Mouse (Mus musculus) gastrocnemius, postnatal 25 days (tissue): ENCODE data around the gene Rapgef4. TPM values are rescaled to one million over a fixed set of nuclear protein-coding genes. Genes with fewer than 3 reads are reported as not detected.
"Not testable (repeated sequence)": the region's sequence is repeated elsewhere in the genome, so short reads cannot be mapped to it uniquely, and the experiment has no call there.

Source experiments
- DNase-seq: peaks from one replicate; pipeline ENCODE4 v3.0.0; 2022
- total RNA-seq, 2 experiments: library from RNA; stranded (reverse); gene quantifications; 1 replicate in 1 of 2; 2 replicates in 1 of 2; pipeline ENCODE4 v1.2.3; 2021

The Rapgef4 gene
- total RNA-seq, 2 experiments from 2014 or later: 1.8 to 2.3 TPM

GRCm38 (mm10) chr2:72029081-72029480, 48.0 kb downstream of the Rapgef4 start:
- DNase-seq: no peak

- DNase-seq: no peak
Measured at GRCm38 (mm10) chr2:72029586-72030144, 48.6 kb downstream of the Rapgef4 start.

- no peak for DNase-seq
Measured at GRCm38 (mm10) chr2:72031717-72032116, 50.7 kb downstream of the Rapgef4 start.

- no peak for DNase-seq
Measured at GRCm38 (mm10) chr2:72035616-72036015, 54.6 kb downstream of the Rapgef4 start.

- no peak for DNase-seq
Measured at GRCm38 (mm10) chr2:72037357-72037756, 56.3 kb downstream of the Rapgef4 start.

- peak; percentile 67 for DNase-seq
Measured at GRCm38 (mm10) chr2:72038235-72038634, 57.2 kb downstream of the Rapgef4 start.

DNA sequence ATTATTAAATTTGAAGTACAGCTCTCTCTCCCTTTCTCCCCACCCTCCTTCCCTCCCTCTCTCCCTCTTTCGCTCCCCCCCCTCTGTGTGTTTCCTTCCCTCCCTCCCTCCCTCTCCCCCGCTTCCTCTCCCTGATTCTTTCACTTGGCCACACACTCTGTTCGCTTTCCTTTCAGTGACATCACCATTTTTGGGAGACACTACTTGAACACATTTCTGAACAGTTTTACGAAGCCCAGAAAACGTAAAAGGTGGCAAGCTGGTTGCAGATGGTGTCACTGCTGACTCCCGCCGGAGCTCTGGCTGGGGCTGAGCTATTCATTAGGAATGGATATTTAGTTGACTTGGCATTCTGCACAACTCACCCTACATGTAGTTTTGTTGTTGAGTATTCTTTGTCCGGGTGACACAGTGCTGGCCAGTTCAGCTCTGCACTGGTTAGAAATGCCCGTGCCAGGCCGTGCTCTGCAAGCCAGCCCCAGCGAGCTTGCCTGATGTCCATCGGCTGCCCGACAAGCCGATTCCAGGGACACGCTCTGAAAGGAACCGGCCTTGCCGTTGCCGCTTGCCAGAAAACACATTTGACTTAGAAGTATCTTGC, 57.7 kb downstream of the Rapgef4 start:
- peak; percentile 44 for DNase-seq

- no peak for DNase-seq
Measured at GRCm38 (mm10) chr2:72039522-72040045, 58.5 kb downstream of the Rapgef4 start.

GRCm38 (mm10) chr2:72041087-72041486, 60.0 kb downstream of the Rapgef4 start:
- no peak for DNase-seq

DNA sequence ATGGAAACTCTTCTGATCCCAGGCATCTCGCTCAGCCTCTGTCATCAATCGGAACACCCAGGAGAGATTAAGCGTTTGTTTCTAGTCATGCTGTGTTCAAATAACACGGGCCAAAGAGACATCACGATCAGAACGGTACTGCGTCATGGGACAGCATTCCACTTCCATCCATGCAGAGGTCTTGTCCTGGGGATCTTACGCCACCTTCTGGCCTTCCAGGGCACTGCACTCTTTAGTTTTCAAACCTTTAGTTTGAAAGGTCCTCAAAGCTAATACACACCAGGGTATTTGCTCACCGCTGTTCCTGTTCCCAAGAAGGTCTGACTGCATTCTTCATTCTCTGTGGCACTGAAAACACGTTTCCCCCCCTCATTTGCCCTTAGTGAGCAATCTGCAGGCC, 61.1 kb downstream of the Rapgef4 start:
- DNase-seq: no peak

- no peak for DNase-seq
Measured at GRCm38 (mm10) chr2:72044191-72044590, 63.2 kb downstream of the Rapgef4 start.

DNA sequence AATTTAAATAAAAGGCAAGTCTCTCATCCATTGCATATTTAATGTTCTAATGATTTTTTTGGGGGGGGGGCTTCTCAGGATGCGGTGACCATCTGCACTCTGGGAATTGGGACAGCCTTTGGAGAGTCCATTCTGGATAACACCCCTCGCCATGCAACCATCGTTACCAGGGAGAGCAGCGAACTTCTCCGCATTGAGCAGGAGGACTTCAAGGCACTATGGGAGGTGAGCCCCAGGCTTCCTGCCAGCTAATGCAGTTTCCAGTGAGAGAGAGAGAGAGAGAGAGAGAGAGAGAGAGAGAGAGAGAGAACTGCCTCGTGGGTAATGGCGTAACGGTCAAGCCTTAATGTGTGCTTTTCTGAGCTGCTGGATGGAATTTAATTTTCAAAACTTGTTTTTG, 64.0 kb downstream of the Rapgef4 start:
- DNase-seq: no peak

DNA sequence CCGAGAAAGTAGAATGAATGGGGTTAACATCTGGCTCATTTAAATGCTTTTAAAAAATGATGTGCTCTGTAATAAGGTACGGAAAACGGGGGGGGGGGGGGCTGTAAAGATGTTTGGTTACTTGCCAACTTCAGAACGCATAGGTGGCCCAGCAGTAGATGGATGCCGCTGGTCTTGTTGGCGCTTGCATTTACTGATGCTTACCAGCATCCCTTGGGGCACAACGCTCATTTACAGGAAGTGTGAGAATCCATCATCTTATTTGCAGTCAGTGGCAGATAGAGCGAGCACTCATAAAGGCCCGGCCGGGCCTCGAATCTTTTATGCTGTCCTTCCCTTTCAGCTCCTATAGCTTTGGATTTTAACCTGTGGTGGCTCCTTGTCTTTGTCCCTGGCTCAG, 64.6 kb downstream of the Rapgef4 start:
- no peak for DNase-seq

DNA sequence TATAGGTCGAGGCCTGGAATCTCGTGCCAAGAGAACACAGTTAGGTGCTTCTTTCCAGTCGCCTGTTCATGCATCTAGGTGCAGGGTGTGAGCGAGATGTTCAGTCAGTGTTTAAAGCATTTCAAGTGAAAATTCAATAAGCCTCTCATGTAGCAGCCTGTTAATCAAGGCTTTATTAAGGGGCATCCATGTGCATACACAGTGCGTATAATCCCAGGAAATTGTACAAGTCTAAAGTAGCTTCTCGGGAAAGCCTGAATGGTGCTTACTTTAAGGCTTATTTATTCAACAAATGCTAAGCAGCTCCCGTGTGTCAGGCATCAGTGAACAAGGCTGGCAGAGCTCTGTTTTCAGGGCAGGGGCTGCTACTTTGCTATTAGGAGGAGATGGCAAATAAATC, 69.4 kb downstream of the Rapgef4 start:
- no peak for DNase-seq

GRCm38 (mm10) chr2:72054280-72054679, 73.2 kb downstream of the Rapgef4 start:
- peak; percentile 17 for DNase-seq

DNA sequence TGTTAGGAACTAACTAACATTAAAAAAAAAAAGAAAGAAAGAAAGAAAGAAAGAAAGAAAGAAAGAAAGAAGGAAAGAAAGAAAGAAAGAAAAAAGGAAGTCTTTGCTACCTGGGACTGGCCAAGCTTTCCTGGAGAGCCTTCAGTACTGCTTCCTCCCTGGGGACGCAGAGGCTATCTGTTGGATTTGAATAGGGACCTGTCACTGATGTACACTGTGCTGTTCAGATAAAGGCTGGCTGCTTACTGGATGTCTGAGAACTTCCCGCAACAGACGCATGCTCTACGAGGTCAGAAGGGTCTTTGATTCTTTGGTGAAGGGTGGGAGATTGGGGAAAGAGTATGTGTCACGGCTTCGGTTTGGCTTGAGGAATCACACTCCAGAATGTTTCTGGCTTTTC, 73.7 kb downstream of the Rapgef4 start:
- no peak for DNase-seq

- DNase-seq: no peak
Measured at GRCm38 (mm10) chr2:72055476-72055875, 74.4 kb downstream of the Rapgef4 start.

DNA sequence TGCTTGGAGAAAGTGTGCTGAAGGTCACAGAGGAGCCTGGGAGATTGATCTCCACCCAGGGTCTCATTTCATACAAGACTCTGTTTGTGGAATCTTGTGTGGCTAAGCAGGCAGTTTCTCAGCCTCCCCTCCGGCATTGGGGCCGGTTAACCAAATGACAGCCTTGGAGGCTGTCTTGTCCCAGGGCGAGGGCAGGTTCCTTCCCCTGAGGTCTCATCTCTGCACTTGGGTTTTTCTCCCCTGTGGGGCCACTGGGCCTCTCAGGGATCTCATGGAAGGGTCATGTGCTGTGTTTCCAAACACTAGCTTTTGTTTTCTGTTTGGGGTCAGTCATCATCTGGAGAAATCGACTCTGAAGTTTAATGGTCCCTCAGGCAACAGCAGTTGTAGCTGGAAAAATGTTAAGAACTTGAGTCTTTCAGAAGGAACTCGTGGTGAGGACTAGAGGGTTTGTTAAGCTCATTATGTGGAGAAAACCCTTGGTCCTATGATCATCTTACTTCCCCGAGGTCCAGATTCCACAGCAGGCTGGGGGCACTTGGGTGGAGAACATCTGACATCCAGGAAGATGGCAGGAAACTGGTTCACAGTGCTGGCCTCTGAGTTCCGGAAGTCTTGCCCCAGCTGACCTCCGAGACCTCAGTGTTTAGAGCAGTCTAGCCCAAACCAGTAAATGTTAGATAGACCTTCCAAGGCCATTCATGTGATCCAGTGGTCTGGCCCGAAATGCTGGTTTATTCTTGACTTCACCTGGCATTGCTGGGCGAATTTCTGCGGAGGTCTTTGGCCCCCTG, 75.2 kb downstream of the Rapgef4 start:
- DNase-seq: peak; percentile 28

DNA sequence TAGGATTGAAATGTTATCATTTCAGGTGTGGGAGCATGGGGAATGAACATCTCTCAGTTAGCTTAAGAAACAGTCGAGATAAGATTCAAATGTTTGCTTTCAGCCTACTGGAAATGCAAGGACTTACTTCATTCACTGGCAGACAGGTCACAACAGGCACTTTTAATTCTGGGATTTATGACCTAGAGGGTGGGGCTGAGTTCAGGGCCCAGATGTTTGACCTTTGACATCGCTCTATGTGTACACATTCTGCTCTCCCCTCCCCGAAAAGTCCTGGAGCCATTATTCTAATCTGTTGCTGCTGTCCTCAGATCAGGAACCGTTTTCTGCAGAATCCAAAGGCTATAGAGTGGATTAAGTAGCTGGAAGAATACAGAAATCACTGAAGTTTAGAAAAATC, 81.9 kb downstream of the Rapgef4 start:
- no peak for DNase-seq

GRCm38 (mm10) chr2:72068505-72068904, 87.5 kb downstream of the Rapgef4 start:
- DNase-seq: no peak

DNA sequence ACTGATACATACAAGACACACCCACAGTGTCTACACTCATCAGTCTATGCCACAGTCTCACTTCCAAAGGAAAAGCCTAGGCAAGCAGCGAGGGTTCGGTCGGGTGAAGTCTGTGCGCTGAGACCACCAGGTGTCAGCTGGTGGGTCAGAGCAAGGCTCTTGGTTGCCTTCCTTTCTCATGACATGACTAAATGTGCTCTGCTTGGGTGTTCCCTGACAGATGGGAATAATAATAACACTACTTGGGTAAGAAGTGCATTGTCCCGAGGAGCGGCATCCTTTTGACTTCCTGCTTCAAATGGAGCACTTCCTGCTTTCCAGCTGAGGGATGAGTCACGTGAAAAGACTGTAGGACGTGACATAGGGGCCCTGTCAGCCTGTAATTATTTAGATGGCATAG, 89.0 kb downstream of the Rapgef4 start:
- no peak for DNase-seq

- DNase-seq: not testable (repeated sequence)
Measured at GRCm38 (mm10) chr2:72073121-72073520, 92.1 kb downstream of the Rapgef4 start.

GRCm38 (mm10) chr2:72074999-72075561, 94.0 kb downstream of the Rapgef4 start:
- DNase-seq: no peak
